Mouse (Mus musculus): ENCODE measurements around the gene Trappc6b.
"Not testable (repeated sequence)": the region's sequence is repeated elsewhere in the genome, so short reads cannot be mapped to it uniquely, and the experiment has no call there.

Gene Trappc6b

DNA sequence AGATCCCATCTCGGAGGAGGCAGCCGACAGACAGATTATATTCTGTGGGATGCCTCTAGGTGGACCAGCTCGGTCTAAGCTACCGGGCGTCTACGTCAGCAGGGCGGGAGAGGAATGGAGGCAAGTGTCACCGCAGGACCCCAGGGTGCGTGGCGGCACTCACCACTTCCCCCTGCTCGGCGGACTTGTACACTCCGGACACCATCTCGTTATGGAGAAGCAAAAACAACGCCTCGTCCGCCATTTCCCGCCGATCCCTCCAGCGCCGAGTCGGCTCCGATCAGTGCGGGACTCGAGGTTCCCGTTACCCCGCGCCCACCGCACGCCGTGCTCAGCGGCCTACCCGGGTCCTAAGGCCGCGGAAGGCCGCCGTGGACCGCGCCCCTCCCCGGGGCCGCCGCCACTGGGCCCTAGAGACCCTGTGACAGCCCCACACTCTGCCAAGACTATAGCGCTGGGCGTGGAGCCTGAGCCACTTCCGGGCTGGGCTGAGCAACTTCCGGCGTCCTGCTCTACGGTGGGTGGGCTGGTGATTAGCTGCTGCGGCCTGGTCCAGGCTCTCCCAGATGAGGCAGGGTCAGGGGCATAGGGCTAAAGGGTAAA, at the start of gene Trappc6b:
Trappc6b (minus strand) TSS at position 480 of the 603 bp plus-strand sequence.
- DNase-seq, result peak; percentile 88

DNA sequence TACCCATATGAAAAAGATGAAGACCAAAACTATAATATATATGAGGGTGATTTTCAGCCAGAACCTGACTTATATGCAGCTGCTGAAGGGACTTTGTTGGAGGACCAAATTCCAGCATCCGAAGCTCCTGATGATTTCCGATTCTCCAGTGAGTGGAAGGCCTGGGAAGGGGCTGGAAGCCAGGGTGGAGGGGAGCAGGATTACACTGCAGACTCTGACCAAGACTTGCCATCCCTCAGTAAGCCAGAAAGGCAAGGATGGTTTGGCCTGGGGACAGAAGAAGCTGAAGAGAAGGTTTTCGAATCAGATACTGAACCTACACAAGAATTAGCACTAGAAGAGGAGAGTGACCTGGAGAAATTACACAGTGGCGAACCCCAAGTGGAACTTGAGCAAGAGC, 46.7 kb upstream of the Trappc6b start:
- DNase-seq, result no peak

DNA sequence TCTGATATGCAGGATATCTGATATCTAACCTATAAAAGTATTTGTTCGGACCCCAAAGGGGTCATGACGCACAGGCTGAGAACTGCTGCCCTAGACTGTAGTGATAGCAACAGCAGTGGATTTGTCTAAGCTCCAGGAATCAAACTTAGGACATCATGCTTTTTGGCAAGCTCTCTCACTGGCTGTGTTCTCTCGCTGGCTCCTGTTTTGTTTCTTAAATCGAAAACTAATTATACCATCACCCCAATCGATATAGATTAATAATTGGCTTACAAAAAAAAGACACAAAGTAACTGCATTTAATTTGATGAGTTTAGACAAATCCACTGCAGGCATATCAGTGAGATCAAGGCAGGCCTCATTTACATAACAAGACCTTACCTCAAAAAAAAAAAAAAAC, 45.2 kb upstream of the Trappc6b start:
- no peak for DNase-seq

DNA sequence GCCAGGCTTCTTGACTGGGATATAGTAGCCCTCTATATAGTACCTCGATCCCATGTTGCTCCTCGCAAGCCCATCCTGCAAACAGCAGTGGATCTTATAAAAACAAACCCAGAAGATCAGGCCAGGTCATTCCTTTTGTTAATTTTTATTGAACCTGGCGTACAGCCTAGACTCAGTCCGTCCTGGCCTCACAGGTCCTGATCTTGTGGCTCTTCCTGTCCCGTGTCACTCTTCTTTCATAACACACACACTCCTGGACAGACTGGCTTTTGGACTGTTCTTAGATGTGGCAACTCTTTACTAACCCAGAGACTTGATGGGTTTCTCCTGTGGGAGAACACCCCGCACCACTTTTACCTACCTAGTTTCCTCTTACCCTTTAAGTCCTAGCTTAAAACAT, 44.6 kb upstream of the Trappc6b start:
- DNase-seq, result peak; percentile 45

DNA sequence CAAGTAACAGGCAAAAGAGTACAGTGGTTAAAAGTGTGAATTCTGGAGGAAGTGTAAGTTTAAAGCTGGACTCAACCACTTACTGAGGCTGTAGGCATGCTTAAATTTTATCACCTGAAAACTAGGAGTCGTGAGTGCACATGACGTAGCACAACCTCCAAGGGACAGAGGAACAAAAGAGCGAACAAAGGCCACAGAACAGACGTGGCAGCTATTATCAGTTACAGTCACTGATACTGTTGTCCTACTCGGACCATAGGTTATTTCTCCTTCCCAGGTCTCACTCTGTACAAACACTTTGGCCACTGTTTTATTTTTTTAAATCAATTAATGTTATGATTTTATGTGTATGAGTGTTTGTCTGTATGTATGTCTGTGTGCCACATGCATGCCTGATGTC, 43.5 kb upstream of the Trappc6b start:
- DNase-seq, result no peak

DNA sequence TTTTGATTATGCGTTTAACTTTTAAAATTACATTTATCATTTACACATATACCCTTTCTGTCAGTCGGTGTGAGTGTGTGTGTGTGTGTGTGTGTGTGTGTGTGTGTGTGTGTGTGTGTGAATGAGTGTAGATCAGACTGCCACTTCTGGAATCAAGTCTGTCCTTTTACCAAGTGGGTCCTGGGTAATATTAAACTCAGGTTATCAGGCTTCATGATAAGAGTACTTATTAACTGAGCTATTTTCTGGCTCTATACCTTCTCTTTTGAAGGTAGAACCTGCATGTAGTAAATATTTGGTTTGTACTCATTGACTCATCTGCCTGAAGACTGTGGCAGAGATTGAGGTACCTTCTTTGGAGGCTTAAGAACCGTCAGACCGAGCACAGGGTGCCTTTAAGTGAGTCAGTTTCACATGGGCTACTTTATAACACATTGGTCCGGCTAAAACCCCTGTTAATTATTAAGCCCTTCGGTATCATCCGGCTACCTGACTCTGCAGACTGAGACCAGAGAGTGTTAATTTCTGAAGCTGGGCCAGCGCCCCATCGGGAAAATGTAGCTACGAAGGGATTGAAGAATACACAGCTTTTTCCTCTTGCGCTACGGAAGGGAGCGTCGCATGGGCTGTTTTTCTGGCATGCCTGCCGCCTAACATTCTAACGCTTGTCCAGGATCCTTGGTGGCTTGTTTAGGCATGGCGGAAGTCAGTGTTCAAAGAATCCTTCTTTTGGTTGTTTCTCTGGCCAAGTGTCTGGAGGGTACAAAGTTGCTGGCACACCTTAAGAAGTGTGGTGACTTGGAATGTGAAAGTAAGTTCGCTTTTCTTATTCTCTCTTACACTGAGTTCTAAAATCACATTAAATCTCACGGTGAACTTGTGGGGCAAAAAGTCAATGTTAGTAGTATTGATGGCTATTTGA, 34.1 kb upstream of the Trappc6b start, which contains the start of gene Mia2:
Mia2 (plus strand) TSS at position 696 of the 922 bp plus-strand sequence.
- peak; percentile 80 for DNase-seq

DNA sequence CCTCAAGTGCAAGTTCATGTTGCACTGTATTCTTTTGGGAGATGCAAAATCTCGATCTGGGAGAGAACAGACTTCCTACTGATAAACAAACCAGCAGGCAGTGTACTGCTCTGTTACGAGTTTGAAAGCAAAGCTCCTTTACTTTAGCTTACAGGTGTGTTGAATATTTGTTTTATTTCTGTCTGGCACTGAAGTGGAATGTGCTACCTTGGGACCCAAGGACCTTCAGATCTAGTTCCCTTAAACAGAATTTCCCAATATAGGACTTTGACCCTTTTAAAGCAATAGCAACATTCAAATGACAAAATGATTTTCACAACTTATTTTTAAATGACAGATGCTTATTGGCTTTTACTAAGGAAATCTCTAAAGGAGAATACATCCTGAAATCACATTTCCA, 32.3 kb upstream of the Trappc6b start:
- no peak for DNase-seq

DNA sequence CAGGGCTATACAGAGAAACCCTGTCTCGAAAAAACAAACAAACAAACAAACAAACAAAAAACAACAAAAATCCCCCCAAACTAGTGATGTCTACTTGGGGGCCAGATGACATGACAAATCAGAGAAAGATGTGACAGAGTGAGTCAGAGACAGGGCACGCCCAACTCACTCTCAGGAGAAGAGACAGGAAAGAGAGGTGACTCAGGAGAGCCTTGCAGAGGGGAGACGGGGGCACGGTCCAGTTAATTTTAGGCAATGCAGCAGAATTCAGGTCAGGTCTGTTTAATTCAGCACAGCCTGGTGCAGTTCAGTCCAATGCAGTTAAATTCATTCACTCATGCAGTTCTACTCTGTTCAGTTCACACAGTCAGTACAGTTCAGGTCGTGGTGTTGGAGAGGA, 24.9 kb upstream of the Trappc6b start:
- DNase-seq, result no peak

DNA sequence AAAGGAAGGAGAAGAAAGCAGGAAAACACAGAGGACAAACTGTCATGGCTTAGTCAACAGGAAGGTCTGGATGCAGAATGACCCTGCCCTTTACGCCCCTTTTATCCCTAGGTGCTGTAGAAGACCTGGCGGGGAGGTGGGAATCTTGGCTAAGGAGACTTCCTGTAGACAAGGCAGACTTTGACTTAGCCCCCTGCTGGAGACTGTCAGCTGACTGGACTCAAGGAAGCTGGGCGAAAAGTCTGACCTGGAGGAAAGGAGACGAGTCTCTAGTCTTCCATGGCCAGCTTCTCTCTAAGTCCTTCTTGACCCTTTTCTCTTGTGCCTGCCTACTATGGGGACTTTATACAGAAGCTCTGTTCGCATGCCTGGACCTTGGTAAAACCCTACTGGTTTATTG, 23.2 kb upstream of the Trappc6b start:
- DNase-seq, result no peak

DNA sequence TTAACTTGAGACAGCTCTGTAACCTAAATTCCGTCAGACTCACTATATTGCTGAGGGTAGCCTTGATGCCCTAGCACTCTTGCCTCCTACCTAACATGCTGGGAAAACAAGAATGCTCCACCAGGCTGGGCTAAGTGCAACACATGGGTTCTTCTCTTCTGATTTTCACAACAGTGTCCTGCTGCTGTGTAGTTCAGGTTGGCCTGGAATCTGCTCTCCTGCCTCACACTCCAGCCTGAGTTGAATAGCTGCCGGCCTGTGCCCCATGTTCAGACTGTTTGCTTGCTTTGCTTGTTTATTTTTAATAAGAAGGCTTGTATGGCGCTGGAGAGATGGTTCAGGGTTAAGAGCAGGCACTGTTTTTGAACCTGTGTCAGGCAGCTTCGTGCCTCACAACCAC, 19.2 kb upstream of the Trappc6b start:
- no peak for DNase-seq

DNA sequence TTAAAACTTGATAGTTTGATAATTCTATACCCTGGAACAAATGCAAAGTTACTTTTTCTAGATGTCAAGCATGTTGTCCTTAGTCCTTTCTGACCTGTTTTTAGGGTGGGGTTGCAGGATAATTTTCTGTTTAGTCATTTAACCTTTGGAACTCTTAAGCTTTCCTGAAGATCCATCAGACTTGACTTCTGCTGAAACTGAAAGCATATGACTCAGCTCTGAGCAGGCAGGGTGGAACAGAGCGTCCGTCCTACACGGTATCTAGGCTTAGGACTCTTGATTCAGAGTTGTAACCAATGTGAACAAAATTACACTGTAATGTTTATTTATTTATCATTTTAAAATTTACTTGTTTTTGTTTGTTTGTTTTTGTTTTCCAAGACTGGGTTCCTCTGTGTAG, 16.6 kb upstream of the Trappc6b start:
- no peak for DNase-seq

DNA sequence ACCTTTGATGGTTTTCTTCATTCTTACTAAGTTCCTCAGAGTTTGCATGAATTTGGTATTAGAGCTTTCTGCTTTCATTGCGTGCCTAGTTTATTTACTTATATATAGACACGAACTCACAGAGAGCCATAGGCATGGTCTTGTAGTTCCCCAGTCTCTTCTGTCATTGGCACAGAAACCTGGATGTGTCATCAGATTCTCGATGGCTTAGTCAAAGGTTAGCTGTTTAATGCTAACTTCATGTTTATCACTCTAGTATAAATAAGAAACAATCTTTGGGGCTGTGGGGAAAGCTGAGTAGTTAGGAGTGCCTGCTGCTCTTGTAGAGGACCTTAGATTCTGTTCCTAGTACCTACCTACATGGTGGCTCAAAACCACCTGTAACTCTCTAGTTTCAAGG, 15.7 kb upstream of the Trappc6b start:
- DNase-seq, result no peak

DNA sequence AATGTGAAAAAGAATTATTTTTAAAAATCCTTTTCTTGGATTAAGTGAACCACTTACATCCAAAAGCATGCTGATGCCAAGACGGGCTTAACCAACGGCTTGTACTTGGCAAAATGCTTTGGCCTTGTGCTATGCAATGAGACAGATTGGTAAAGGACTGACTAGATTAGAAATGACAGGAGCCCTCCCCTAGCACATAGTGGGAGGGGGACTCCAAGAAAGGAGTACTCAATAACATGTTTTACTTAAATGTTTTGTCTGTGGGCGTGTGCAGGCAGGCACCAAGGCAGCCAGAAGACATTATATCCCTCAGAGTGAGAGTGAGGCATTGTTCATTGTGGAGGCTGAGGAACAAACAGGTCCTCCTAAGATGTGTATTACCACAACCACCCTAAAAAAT, 12.8 kb upstream of the Trappc6b start:
- no peak for DNase-seq

DNA sequence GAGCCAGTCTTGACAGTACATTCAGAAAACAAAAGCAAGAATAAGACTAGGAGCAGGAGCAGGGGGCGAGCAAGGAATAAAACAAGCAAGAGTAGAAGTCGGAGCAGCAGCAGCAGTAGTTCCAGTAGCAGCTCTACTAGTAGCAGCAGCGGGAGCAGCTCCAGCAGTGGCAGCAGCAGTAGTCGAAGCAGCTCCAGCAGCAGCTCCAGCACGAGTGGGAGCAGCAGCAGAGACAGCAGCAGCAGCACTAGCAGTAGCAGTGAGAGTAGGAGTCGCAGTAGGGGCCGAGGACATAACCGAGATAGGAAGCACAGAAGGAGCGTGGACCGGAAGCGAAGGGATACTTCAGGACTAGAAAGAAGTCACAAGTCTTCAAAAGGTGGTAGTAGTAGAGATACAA, 11.0 kb upstream of the Trappc6b start:
- DNase-seq, result no peak

DNA sequence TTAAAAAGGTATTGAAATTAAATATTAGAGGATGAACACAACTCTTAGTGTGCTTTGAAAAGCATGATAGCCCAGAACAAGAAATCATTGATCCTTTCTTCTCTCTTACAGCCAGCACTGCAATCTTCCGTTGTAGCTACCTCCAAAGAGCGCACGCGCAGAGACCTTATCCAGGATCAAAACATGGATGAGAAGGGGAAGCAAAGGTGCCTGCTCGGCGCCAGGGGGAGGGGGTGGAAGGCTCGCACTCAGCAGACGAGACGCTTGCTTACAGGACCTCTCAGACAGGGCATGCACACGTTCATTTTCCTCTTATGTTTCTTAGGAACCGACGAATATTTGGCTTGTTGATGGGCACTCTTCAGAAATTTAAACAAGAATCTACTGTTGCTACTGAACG, 7.5 kb upstream of the Trappc6b start:
- no peak for DNase-seq

DNA sequence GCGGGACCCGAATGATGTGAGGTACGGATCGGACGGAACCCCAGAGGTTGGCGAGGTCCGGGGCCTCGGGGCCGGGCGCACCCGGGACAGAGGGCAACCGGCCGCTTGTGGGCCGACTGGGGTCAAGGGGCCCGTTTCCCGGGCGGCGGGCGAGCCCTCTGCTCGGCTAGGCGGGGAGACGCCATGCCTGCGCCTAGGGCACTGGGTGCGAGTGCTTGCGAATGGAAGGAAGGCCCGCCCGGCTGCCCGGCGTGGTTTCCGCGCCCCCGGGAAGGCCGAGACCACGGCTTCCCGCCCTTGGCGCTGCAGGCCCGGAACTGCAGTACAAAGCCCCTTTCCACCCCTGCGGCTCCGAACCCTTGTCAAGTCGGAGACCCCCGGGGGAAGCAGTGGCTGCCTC, 5.8 kb upstream of the Trappc6b start:
- DNase-seq, result no peak

DNA sequence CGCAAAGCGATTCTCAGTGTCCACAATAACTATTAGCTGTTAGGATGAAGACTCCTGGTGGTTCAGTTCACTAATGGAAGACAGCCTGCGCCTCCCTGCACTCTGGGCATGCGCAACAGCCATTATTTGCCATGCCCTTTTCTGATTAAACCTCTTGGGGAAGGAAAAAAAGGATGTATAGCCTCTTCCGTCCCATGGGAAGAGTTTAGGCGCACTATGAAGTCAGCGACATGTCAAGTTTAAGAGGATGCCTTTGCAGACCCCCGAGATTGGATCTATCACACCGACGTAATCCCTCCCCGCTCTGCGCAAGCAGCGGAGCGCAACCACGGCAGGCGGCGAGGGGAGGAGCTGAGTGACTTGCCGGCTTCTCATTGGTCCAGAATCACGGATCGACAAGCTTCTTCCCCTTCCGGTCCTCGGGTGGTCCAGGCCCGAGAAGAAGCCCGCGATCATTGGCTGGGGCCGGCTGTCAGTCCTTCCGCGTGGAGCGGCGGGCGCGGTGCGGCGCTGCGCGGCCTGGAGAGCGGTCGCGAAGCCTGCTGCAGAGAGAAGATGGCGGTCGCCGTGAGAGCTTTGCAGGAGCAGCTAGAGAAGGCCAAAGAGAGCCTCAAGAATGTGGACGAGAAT, 5.3 kb upstream of the Trappc6b start, which contains the start of gene Pnn:
Pnn (plus strand) TSS at position 437 of the 630 bp plus-strand sequence.
- peak; percentile 98 for DNase-seq

DNA sequence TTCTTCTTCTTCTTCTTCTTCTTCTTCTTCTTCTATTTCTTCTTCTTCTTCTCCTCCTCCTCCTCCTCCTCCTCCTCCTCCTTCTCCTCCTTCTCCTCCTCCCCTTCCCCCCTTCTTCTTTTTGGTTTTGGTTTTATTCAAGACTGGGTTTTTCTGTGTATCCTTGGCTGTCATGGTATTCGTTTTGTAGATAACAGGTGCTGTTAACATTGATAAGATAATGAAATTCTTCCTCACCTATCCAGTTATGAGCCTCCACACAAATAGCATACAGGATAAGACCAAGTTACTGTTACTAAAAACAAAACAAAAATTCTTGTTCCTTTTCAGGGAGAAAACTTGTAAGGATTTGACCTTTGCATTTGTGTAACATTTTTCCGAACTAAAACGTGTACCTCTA, 4.5 kb upstream of the Trappc6b start:
- no peak for DNase-seq

DNA sequence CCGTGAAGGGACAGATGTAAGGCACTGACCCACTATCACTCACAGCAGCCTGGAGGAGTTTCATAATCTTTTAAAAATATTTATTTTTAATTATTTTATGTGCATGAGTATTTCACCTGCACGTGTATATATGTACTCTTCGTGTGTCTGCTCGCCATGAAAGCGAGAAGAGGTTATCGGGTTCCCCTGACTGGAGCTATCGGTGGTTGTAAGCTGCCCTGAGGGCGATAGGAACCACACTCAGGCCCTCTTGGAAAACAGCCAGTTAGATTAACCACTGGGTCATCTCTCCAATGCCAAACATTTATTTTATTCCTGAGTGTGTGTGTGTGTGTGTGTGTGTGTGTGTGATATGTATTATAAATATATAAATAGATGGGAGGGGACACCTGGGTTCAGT, 3.6 kb upstream of the Trappc6b start:
- no peak for DNase-seq

DNA sequence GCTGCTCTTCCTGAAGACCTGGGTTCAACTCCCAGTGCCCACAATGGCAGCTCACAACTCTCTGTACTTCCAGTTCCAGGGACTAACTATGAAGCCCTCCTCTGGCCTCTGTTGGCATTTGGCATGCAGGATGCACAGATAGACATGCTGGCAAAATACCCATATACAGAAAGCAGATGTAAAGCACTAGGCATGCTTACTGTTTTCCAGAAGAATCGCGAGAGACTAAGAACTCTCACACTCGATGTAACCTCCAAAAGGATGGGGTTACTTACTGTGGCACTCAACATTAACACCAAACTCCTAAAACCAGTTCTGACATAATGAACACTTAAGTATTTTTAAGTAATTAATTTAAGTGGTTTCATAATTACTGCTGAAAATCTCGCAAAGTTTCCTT, 950 bp downstream of the Trappc6b start:
- no peak for DNase-seq

DNA sequence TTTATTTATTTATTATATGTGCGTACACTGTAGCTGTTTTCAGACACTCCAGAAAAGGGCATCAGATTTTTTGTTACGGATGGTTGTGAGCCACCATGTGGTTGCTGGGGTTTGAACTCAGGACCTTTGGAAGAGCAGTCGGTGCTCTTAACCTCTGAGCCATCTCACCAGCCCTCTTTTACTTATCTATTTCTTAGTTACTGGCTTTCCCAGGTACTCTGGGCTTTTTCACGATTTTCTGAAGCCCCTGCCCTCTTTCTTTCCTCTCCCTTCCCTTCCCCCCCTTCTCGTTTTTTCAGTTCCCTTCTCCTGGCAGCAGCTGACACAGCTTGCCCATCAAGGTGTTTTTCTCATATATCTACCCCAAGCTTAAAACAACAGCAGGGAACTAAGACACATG, 3.0 kb downstream of the Trappc6b start:
- not testable (repeated sequence) for DNase-seq

DNA sequence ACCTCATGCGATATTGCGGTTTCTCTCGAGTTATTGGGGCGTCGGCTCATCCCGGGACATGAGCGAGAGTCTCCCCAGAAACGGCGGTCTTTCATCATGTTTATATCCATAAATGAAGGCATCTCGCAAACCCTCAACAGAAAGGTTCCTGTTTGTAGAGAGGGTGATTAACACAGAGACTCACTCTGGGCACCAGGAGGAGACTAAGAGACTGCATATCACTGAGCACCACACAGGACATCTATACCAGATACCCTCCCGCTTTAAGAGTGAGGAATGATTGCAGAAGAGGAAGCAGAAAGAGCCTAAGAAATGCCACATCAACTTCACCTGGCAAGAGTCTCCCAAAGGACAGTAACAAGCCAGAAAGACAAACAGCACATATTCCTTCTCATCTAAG, 5.0 kb downstream of the Trappc6b start:
- DNase-seq, result no peak

DNA sequence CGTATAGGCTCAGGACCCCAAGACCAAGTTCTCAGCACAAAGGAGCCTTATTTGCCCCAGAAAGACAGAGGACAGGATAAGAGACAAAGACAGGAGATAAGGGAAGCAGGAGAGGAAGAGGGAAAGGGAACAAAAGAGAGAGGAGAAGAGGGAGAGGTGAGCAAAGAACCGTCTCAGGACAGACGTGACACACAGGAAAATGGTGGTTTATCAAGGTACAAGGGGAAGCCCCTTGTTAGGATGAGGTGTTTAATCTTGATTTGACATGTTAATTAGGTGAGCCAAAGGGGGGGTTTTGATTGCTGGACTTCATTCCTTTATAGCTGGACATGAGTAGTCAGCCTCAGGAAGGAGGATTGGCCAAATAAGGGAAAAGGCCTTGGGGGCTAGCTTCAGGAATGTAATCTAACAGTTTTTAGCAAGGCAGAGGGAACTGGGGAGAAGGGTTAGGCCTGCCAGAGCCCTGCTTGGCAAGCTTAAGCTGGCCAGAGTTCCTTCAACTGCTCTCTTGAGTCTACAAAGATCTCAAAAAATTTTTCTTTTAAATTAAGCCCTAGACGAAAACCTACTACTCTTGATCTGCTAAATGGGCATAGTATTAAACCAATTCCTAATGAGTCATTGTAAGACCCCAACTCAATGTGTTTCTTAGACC, 5.9 kb downstream of the Trappc6b start:
- DNase-seq, result no peak

Data from kidney, postnatal 14 days (tissue).